Mouse (Mus musculus): ENCODE data around the gene Avil. TPM values are rescaled to one million over a fixed set of nuclear protein-coding genes. Genes with fewer than 3 reads are reported as not detected.
A peak's percentile ranks its signal among the peaks of the same experiment; 100 is the strongest.

The Avil gene
- polyA plus RNA-seq, 1 experiment from 2014 or later = 3.7 TPM

DNA sequence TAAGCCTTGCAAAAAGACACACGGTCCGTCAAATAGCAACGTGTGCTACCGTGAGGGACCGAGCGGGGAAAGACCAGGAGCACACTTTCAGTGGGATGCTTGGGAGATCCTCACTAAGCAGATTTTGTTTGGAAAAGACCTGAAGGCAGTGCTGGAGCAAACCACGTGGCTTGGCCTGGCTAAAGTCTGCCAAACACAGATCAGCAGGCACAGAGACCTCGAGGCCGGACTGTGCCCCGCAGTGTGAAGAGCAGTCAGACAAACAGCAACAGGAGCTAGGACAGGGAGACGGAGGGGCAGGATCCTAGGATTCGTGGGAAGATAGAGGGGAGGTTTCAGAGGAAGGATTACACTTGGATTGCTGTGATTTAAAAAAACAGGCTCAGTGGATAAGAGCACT, 35.8 kb downstream of the Avil start:
- Histone ChIP-seq H3K9me3 (ENCODE audit: control insufficient read depth, low read length) (no peaks in the 10 kb centered on the region), H3K9ac (ENCODE audit: low read depth, low read length) (no peak overlapping the region), H3K4me3 (ENCODE audit: low read length) (no peak overlapping the region), H3K27me3 (replicated peaks; ENCODE audit: control insufficient read depth, insufficient read depth, low read length) (peaks cover 4% of the 10 kb centered on the region), H3K4me2 (ENCODE audit: low read length) (no peak overlapping the region), H3K27ac (ENCODE audit: low read depth, low read length) (no peak overlapping the region), H3K36me3 (ENCODE audit: control insufficient read depth, insufficient read depth, low read length) (no peaks in the 10 kb centered on the region), H3K4me1 (ENCODE audit: control insufficient read depth, insufficient read depth, low read depth, low read length) (peaks cover 5% of the 10 kb centered on the region)
- 85% methylated on average over 12 of the region's 12 CpGs for WGBS
- no peak for ATAC-seq

GRCm38 (mm10) chr10:127037641-127038040, 37.1 kb downstream of the Avil start:
- no peak overlapping the region for H3K27ac ChIP-seq (ENCODE audit: low read depth, low read length)
- no peaks in the 10 kb centered on the region for H3K36me3 ChIP-seq (ENCODE audit: control insufficient read depth, insufficient read depth, low read length)
- no peaks in the 10 kb centered on the region for H3K9me3 ChIP-seq (ENCODE audit: control insufficient read depth, low read length)
- H3K27me3 ChIP-seq (replicated peaks; ENCODE audit: control insufficient read depth, insufficient read depth, low read length) = peaks cover 4% of the 10 kb centered on the region
- H3K4me1 ChIP-seq (ENCODE audit: control insufficient read depth, insufficient read depth, low read depth, low read length) = peaks cover 10% of the 10 kb centered on the region
- H3K9ac ChIP-seq (ENCODE audit: low read depth, low read length) = no peak overlapping the region
- 67% methylated on average over 12 of the region's 12 CpGs for WGBS
- no peak overlapping the region for H3K4me3 ChIP-seq (ENCODE audit: low read length)
- no peak overlapping the region for H3K4me2 ChIP-seq (ENCODE audit: low read length)
- ATAC-seq = no peak

- Histone ChIP-seq H3K27me3 (replicated peaks; ENCODE audit: control insufficient read depth, insufficient read depth, low read length) (peaks cover 4% of the 10 kb centered on the region), H3K9ac (ENCODE audit: low read depth, low read length) (peak overlapping the region; percentile 70), H3K27ac (ENCODE audit: low read depth, low read length) (peak overlapping the region; percentile 25; the same call in 1 of the 2 replicates), H3K9me3 (ENCODE audit: control insufficient read depth, low read length) (no peaks in the 10 kb centered on the region), H3K4me3 (ENCODE audit: low read length) (peak overlapping the region; percentile 96), H3K4me1 (ENCODE audit: control insufficient read depth, insufficient read depth, low read depth, low read length) (peaks cover 13% of the 10 kb centered on the region), H3K36me3 (ENCODE audit: control insufficient read depth, insufficient read depth, low read length) (0 out of 2 replicates have a peak, but pooled peaks cover 4% of the 10 kb centered on the region), H3K4me2 (ENCODE audit: low read length) (peak overlapping the region; percentile 98)
- ATAC-seq = peak; percentile 3; the same call in 1 of the 2 replicates
- WGBS = 2% methylated on average over 20 of the region's 20 CpGs
Observed at GRCm38 (mm10) chr10:127040569-127041214, 40.2 kb downstream of the Avil start.

DNA sequence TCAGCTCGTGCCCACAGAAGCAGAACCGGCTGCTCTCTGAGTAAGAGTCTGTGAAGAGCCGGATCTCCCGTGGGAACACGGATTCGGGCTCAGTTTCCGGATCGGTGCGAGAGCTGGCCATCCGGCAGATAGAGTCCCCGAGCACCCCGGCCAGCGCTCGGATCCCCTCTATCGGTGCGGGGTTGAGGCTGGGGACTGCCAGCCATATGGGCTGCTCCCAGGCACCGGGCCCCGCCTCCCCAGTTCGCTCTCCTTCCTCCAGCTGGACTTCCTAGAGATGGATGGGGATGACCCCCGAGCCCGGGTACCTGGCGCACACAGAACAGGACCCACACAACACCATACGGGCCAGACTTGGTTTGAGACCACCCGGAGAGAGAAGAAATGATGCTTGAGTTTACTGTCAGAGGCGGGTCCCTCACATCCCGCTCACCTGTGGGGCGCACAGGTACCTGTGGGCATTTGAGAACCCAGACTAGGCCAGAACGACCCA, 40.8 kb downstream of the Avil start, which contains the start of the genes Mettl1 and Eef1akmt3:
Gene Mettl1, plus strand, starts transcription at position 141 of the 493 bp plus-strand sequence.
Gene Eef1akmt3, minus strand, starts transcription at position 240 of the 493 bp plus-strand sequence.
- H3K36me3 ChIP-seq (ENCODE audit: control insufficient read depth, insufficient read depth, low read length) = 0 out of 2 replicates have a peak, but pooled peaks cover 4% of the 10 kb centered on the region
- H3K9me3 ChIP-seq (ENCODE audit: control insufficient read depth, low read length) = no peaks in the 10 kb centered on the region
- peak within 1 kb of the TSS; percentile 98 for H3K4me2 ChIP-seq (ENCODE audit: low read length)
- 0% methylated on average over 23 of the region's 28 CpGs for WGBS
- ATAC-seq = peak; percentile 76
- peak within 1 kb of the TSS; percentile 67 for H3K27ac ChIP-seq (ENCODE audit: low read depth, low read length)
- peaks cover 4% of the 10 kb centered on the region for H3K27me3 ChIP-seq (replicated peaks; ENCODE audit: control insufficient read depth, insufficient read depth, low read length)
- H3K4me1 ChIP-seq (ENCODE audit: control insufficient read depth, insufficient read depth, low read depth, low read length) = peaks cover 13% of the 10 kb centered on the region
- H3K9ac ChIP-seq (ENCODE audit: low read depth, low read length) = peak within 1 kb of the TSS; percentile 70
- peak within 1 kb of the TSS; percentile 96 for H3K4me3 ChIP-seq (ENCODE audit: low read length)

DNA sequence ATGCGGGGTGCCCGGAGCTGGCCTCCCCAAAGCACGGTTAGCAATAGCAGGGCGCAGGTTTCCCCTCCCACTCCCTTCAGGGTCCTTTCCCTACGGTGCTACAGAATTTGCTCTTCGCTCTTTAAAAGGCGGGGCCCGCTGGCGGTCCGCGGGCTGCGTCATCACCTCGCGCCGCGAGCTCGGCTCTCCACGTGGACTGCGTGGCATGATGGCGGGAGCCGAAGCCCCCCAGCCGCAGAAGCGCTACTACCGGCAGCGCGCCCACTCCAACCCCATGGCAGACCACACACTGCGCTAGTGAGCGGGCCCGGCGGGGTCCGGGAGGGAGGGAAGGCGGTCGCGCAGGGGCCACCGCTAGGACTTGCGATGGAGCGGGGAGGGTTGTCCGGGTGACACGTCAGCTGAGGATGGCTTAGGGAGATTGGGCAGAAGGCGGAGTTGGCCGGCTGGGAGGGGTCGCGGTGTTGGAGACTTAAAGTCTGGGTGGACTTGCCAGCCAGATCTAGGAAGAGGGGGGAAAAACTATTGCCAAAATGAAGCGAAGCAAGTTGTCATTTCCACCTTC, 41.3 kb downstream of the Avil start:
- H3K9ac ChIP-seq (ENCODE audit: low read depth, low read length) = peak overlapping the region; percentile 70
- no peaks in the 10 kb centered on the region for H3K9me3 ChIP-seq (ENCODE audit: control insufficient read depth, low read length)
- peaks cover 4% of the 10 kb centered on the region for H3K27me3 ChIP-seq (replicated peaks; ENCODE audit: control insufficient read depth, insufficient read depth, low read length)
- H3K27ac ChIP-seq (ENCODE audit: low read depth, low read length) = peak overlapping the region; percentile 67
- WGBS = under 1% methylated on average over 44 of the region's 44 CpGs
- peak overlapping the region; percentile 98 for H3K4me2 ChIP-seq (ENCODE audit: low read length)
- ATAC-seq = peak; percentile 89
- H3K36me3 ChIP-seq (ENCODE audit: control insufficient read depth, insufficient read depth, low read length) = 0 out of 2 replicates have a peak, but pooled peaks cover 4% of the 10 kb centered on the region
- peak overlapping the region; percentile 96 for H3K4me3 ChIP-seq (ENCODE audit: low read length)
- H3K4me1 ChIP-seq (ENCODE audit: control insufficient read depth, insufficient read depth, low read depth, low read length) = peaks cover 13% of the 10 kb centered on the region

- H3K9me3 ChIP-seq (ENCODE audit: control insufficient read depth, low read length) = no peaks in the 10 kb centered on the region
- H3K4me1 ChIP-seq (ENCODE audit: control insufficient read depth, insufficient read depth, low read depth, low read length) = peaks cover 13% of the 10 kb centered on the region
- peaks cover 7% of the 10 kb centered on the region for H3K27me3 ChIP-seq (replicated peaks; ENCODE audit: control insufficient read depth, insufficient read depth, low read length)
- peak overlapping the region; percentile 96 for H3K4me3 ChIP-seq (ENCODE audit: low read length)
- H3K4me2 ChIP-seq (ENCODE audit: low read length) = peak overlapping the region; percentile 98
- 21% methylated on average over 5 of the region's 5 CpGs for WGBS
- peak overlapping the region; percentile 70 for H3K9ac ChIP-seq (ENCODE audit: low read depth, low read length)
- no peak for ATAC-seq
- H3K36me3 ChIP-seq (ENCODE audit: control insufficient read depth, insufficient read depth, low read length) = 0 out of 2 replicates have a peak, but pooled peaks cover 4% of the 10 kb centered on the region
- no peak overlapping the region for H3K27ac ChIP-seq (ENCODE audit: low read depth, low read length)
Observed at GRCm38 (mm10) chr10:127042468-127043115, 42.1 kb downstream of the Avil start.

GRCm38 (mm10) chr10:127043187-127043586, 42.7 kb downstream of the Avil start:
- no peak for ATAC-seq
- 77% methylated on average over 6 of the region's 6 CpGs for WGBS

GRCm38 (mm10) chr10:127047954-127048353, 47.4 kb downstream of the Avil start, which contains the start of gene Cyp27b1:
Gene Cyp27b1 (plus strand): TSS chr10:127048250.
- Histone ChIP-seq H3K27ac (ENCODE audit: low read depth, low read length) (no peak within 1 kb of the TSS), H3K4me1 (ENCODE audit: control insufficient read depth, insufficient read depth, low read depth, low read length) (peaks cover 3% of the 10 kb centered on the region; the same call in 1 of the 2 replicates), H3K27me3 (replicated peaks; ENCODE audit: control insufficient read depth, insufficient read depth, low read length) (peaks cover 39% of the 10 kb centered on the region), H3K36me3 (ENCODE audit: control insufficient read depth, insufficient read depth, low read length) (0 out of 2 replicates have a peak, but pooled peaks cover 4% of the 10 kb centered on the region), H3K4me2 (ENCODE audit: low read length) (peak within 1 kb of the TSS; percentile 13; the same call in 1 of the 2 replicates), H3K4me3 (ENCODE audit: low read length) (peak within 1 kb of the TSS; percentile 12), H3K9ac (ENCODE audit: low read depth, low read length) (no peak within 1 kb of the TSS), H3K9me3 (ENCODE audit: control insufficient read depth, low read length) (no peaks in the 10 kb centered on the region)
- no peak for ATAC-seq
- WGBS = 34% methylated on average over 5 of the region's 5 CpGs

More at GRCm38 (mm10) chr10:127043187-127043586, 42.7 kb downstream of the Avil start:
- H3K27ac ChIP-seq (ENCODE audit: low read depth, low read length) = no peak overlapping the region
- H3K4me3 ChIP-seq (ENCODE audit: low read length) = no peak overlapping the region
- 0 out of 2 replicates have a peak, but pooled peaks cover 4% of the 10 kb centered on the region for H3K36me3 ChIP-seq (ENCODE audit: control insufficient read depth, insufficient read depth, low read length)
- H3K4me1 ChIP-seq (ENCODE audit: control insufficient read depth, insufficient read depth, low read depth, low read length) = peaks cover 13% of the 10 kb centered on the region
- H3K9me3 ChIP-seq (ENCODE audit: control insufficient read depth, low read length) = no peaks in the 10 kb centered on the region
- H3K27me3 ChIP-seq (replicated peaks; ENCODE audit: control insufficient read depth, insufficient read depth, low read length) = peaks cover 13% of the 10 kb centered on the region
- no peak overlapping the region for H3K9ac ChIP-seq (ENCODE audit: low read depth, low read length)
- no peak overlapping the region for H3K4me2 ChIP-seq (ENCODE audit: low read length)
